Mouse (Mus musculus): ENCODE results near the gene Btbd35f30. TPM values are rescaled to one million over a fixed set of nuclear protein-coding genes. Genes with fewer than 3 reads are reported as not detected.

The Btbd35f30 gene
- not detected in 2 replicates for polyA plus RNA-seq (2015; fragmentation: Nextera tagmentation; extraction: Ambion mirVana)

DNA sequence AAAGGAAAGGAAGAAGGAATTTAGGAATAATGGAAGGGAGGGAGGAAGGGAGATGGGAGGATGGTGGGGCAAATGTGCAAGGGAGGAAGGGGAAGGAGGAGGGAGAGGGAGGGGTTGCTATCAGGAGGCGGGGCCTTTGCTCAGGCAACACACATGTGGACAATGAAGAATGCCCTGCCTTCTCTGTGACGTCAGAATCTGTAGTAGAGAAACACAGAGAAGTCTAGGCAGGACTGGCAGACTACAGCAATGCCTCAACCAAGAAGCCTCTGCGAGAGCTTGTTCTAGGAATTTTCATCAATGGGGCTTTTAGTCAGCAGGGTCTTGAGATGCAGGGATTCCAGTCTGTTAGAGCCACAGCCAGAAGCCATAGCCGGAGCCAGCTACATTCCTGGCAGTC is at the start of gene Btbd35f30:
Gene Btbd35f30, plus strand, starts transcription at position 301 of the 400 bp plus-strand sequence.

DNA sequence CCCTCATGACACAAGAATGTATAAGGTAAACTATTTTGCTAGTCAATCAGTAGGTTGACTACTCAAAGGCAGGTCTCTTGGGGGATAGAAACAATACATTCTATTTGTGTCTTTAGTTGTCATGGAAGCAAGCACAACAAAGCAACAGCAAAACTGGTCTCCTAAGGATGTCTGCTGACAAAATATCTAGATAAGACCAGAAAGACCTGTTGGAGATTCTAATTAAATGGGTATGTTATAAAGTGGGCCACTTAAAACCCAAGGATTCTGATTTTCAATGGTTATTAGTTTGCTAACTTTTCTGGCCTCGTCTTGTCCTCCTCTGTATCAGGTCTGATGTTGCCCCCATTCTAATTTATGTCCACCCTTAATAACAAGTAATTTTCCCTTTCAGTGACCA is 47.0 kb downstream of the Btbd35f30 start, which contains the start of gene Gm21789:
Gene Gm21789, plus strand, starts transcription at position 301 of the 400 bp plus-strand sequence.

Other genes starting within 250 kb of the Btbd35f30 start
- not detected in 2 replicates for gene Gm5926, start 243.9 kb upstream of the Btbd35f30 start, polyA plus RNA-seq (2015; fragmentation: Nextera tagmentation; extraction: Ambion mirVana)
- gene Btbd35f21, start 168.5 kb upstream of the Btbd35f30 start, polyA plus RNA-seq (2015; fragmentation: Nextera tagmentation; extraction: Ambion mirVana), result not detected in 2 replicates
- gene Gm21789, start 47.1 kb downstream of the Btbd35f30 start, polyA plus RNA-seq (2015; fragmentation: Nextera tagmentation; extraction: Ambion mirVana), result not detected in 2 replicates
- not detected in 2 replicates for gene Btbd35f5, start 79.3 kb downstream of the Btbd35f30 start, polyA plus RNA-seq (2015; fragmentation: Nextera tagmentation; extraction: Ambion mirVana)

Measured in adrenal gland, postnatal 0 days (tissue).